Mouse (Mus musculus) macrophage (primary cell): ENCODE measurements around the gene Dysf. TPM values are rescaled to one million over a fixed set of nuclear protein-coding genes. Genes with fewer than 3 reads are reported as not detected.
"Not testable (repeated sequence)": the region's sequence is repeated elsewhere in the genome, so short reads cannot be mapped to it uniquely, and the experiment has no call there.

Experiments
- H3K27ac ChIP-seq: fragments of 350-480 bp; formaldehyde crosslinking; 2 replicates; pipeline ENCODE4 v1.9.0; 2021
- H3K36me3 ChIP-seq: fragments of 350-480 bp; formaldehyde crosslinking; 2 replicates; pipeline ENCODE4 v1.9.0; 2021; ENCODE audit errors: inconsistent target
- H3K4me3 ChIP-seq: fragments of 350-480 bp; formaldehyde crosslinking; 2 replicates; pipeline ENCODE4 v1.9.0; 2021; ENCODE audit errors: inconsistent target
- H3K79me2 ChIP-seq: fragments of 350-480 bp; formaldehyde crosslinking; 2 replicates; pipeline ENCODE4 v1.9.0; 2021; ENCODE audit errors: inconsistent target
- WGBS: methylation state at CpG from one replicate; pipeline ENCODE4 v1.1.7; 2026; ENCODE audit warnings: inconsistent platforms; ENCODE audit not compliant: missing documents; 5-methylcytosine and 5-hydroxymethylcytosine counted together
- polyA plus RNA-seq: library from polyadenylated mRNA; stranded (reverse); fragments of 250-400 nt; gene quantifications from 3 replicates; pipeline ENCODE4 v1.2.4, GENCODE M21; 2018; ENCODE audit warnings: inconsistent platforms

Dysf gene
- polyA plus RNA-seq, 1 experiment from 2014 or later: 0.24 TPM

- 78% methylated on average over 2 of the region's 3 CpGs for WGBS
- H3K27ac ChIP-seq: no peak overlapping the region
- H3K79me2 ChIP-seq: no peaks in the 10 kb centered on the region
- H3K4me3 ChIP-seq: no peak overlapping the region
- H3K36me3 ChIP-seq: no peaks in the 10 kb centered on the region
Observed at GRCm38 (mm10) chr6:84025636-84026035, 17.2 kb downstream of the Dysf start.

GRCm38 (mm10) chr6:84028791-84029190 is 20.4 kb downstream of the Dysf start:
- Histone ChIP-seq H3K27ac (no peak overlapping the region), H3K4me3 (no peak overlapping the region), H3K79me2 (no peaks in the 10 kb centered on the region), H3K36me3 (no peaks in the 10 kb centered on the region)

GRCm38 (mm10) chr6:84029775-84030174 is 21.4 kb downstream of the Dysf start:
- Histone ChIP-seq H3K4me3 (no peak overlapping the region), H3K79me2 (no peaks in the 10 kb centered on the region)
- 91% methylated on average over 6 of the region's 7 CpGs for WGBS

GRCm38 (mm10) chr6:84032516-84032915 is 24.1 kb downstream of the Dysf start:
- 32% methylated on average over 4 of the region's 5 CpGs for WGBS
- not testable (repeated sequence) for H3K79me2 ChIP-seq, H3K36me3 ChIP-seq, H3K4me3 ChIP-seq, H3K27ac ChIP-seq

More at GRCm38 (mm10) chr6:84029775-84030174, 21.4 kb downstream of the Dysf start:
- Histone ChIP-seq H3K27ac (no peak overlapping the region), H3K36me3 (no peaks in the 10 kb centered on the region)

GRCm38 (mm10) chr6:84043251-84043940 is 35.0 kb downstream of the Dysf start:
- Histone ChIP-seq H3K79me2 (no peaks in the 10 kb centered on the region), H3K36me3 (no peaks in the 10 kb centered on the region), H3K27ac (no peak overlapping the region), H3K4me3 (no peak overlapping the region)
- 81% methylated on average over 6 of the region's 6 CpGs for WGBS

- no peak overlapping the region for H3K27ac ChIP-seq
- no peaks in the 10 kb centered on the region for H3K36me3 ChIP-seq
- WGBS: 88% methylated on average over 3 of the region's 3 CpGs
- no peaks in the 10 kb centered on the region for H3K79me2 ChIP-seq
- H3K4me3 ChIP-seq: no peak overlapping the region
Observed at GRCm38 (mm10) chr6:84044679-84045078, 36.3 kb downstream of the Dysf start.

- 71% methylated on average over 2 of the region's 2 CpGs for WGBS
- H3K36me3 ChIP-seq: no peaks in the 10 kb centered on the region
- no peak overlapping the region for H3K4me3 ChIP-seq
- no peak overlapping the region for H3K27ac ChIP-seq
- no peaks in the 10 kb centered on the region for H3K79me2 ChIP-seq
Observed at GRCm38 (mm10) chr6:84048856-84049255, 40.5 kb downstream of the Dysf start.

GRCm38 (mm10) chr6:84050238-84050637 is 41.8 kb downstream of the Dysf start:
- Histone ChIP-seq H3K79me2 (no peaks in the 10 kb centered on the region), H3K27ac (no peak overlapping the region), H3K36me3 (no peaks in the 10 kb centered on the region), H3K4me3 (no peak overlapping the region)
- WGBS: 86% methylated on average over 4 of the region's 4 CpGs

- H3K4me3 ChIP-seq: no peak overlapping the region
- no peak overlapping the region for H3K27ac ChIP-seq
- 89% methylated on average over 6 of the region's 6 CpGs for WGBS
- H3K79me2 ChIP-seq: no peaks in the 10 kb centered on the region
- H3K36me3 ChIP-seq: no peaks in the 10 kb centered on the region
Observed at GRCm38 (mm10) chr6:84051032-84051431, 42.6 kb downstream of the Dysf start.

GRCm38 (mm10) chr6:84053874-84054530 is 45.6 kb downstream of the Dysf start:
- Histone ChIP-seq H3K4me3 (no peak overlapping the region), H3K79me2 (no peaks in the 10 kb centered on the region), H3K36me3 (no peaks in the 10 kb centered on the region), H3K27ac (no peak overlapping the region)
- WGBS: 67% methylated on average over 9 of the region's 9 CpGs

GRCm38 (mm10) chr6:84055619-84056018 is 47.2 kb downstream of the Dysf start:
- no peak overlapping the region for H3K4me3 ChIP-seq
- H3K36me3 ChIP-seq: no peaks in the 10 kb centered on the region
- 95% methylated on average over 1 of the region's 1 CpGs for WGBS
- H3K27ac ChIP-seq: no peak overlapping the region
- no peaks in the 10 kb centered on the region for H3K79me2 ChIP-seq

GRCm38 (mm10) chr6:84057216-84057615 is 48.8 kb downstream of the Dysf start:
- Histone ChIP-seq H3K4me3 (no peak overlapping the region), H3K27ac (no peak overlapping the region), H3K36me3 (no peaks in the 10 kb centered on the region), H3K79me2 (no peaks in the 10 kb centered on the region)
- WGBS: 88% methylated on average over 8 of the region's 8 CpGs

GRCm38 (mm10) chr6:84058671-84059141 is 50.3 kb downstream of the Dysf start:
- no peak overlapping the region for H3K27ac ChIP-seq
- no peak overlapping the region for H3K4me3 ChIP-seq
- 50% methylated on average over 5 of the region's 5 CpGs for WGBS
- no peaks in the 10 kb centered on the region for H3K36me3 ChIP-seq
- no peaks in the 10 kb centered on the region for H3K79me2 ChIP-seq

- H3K27ac ChIP-seq: no peak overlapping the region
- H3K79me2 ChIP-seq: no peaks in the 10 kb centered on the region
- H3K36me3 ChIP-seq: no peaks in the 10 kb centered on the region
- H3K4me3 ChIP-seq: no peak overlapping the region
- WGBS: 66% methylated on average over 4 of the region's 4 CpGs
Observed at GRCm38 (mm10) chr6:84059771-84060414, 51.5 kb downstream of the Dysf start.

GRCm38 (mm10) chr6:84061328-84061727 is 52.9 kb downstream of the Dysf start:
- 7% methylated on average over 5 of the region's 5 CpGs for WGBS

More at GRCm38 (mm10) chr6:84061328-84061727, 52.9 kb downstream of the Dysf start:
- H3K4me3 ChIP-seq: no peak overlapping the region
- H3K27ac ChIP-seq: no peak overlapping the region
- H3K36me3 ChIP-seq: no peaks in the 10 kb centered on the region
- H3K79me2 ChIP-seq: no peaks in the 10 kb centered on the region
